Mouse (Mus musculus) liver, embryonic 16.5 days (tissue): ENCODE data around the gene Psmd9. TPM values are rescaled to one million over a fixed set of nuclear protein-coding genes. Genes with fewer than 3 reads are reported as not detected.

Experiments used
- ATAC-seq: fragments of 200-750 bp; cut with Nextera tagmentation; 2 replicates; pipeline ENCODE4 v1.8.0; 2017; ENCODE audit warnings: low read depth, mild to moderate bottlenecking, moderate number of reproducible peaks, moderate library complexity
- H3K27ac ChIP-seq: fragments of 300-500 bp; sonication (generic); 2 replicates; pipeline ENCODE4 v1.5.1; 2014; ENCODE audit warnings: mild to moderate bottlenecking, low read length
- H3K27me3 ChIP-seq: fragments of 300-500 bp; sonication (generic); 2 replicates; pipeline ENCODE4 v1.6.1; 2014; ENCODE audit warnings: low read depth, low read length, mixed read lengths; ENCODE audit not compliant: control insufficient read depth, insufficient read depth
- H3K36me3 ChIP-seq: fragments of 300-500 bp; sonication (generic); 2 replicates; pipeline ENCODE4 v1.6.1; 2014; ENCODE audit warnings: mild to moderate bottlenecking; ENCODE audit not compliant: control insufficient read depth, insufficient read depth
- H3K4me1 ChIP-seq: fragments of 300-500 bp; sonication (generic); 2 replicates; pipeline ENCODE4 v1.6.1; 2014; ENCODE audit warnings: low read depth, low read length, mixed read lengths; ENCODE audit not compliant: control insufficient read depth
- H3K4me2 ChIP-seq: fragments of 300-500 bp; sonication (generic); 2 replicates; pipeline ENCODE4 v1.6.1; 2014; ENCODE audit warnings: low read depth, low read length, mixed read lengths
- H3K4me3 ChIP-seq: fragments of 300-500 bp; sonication (generic); 2 replicates; pipeline ENCODE4 v1.5.1; 2014; ENCODE audit warnings: low read depth, mild to moderate bottlenecking, low read length
- H3K9ac ChIP-seq: fragments of 300-500 bp; sonication (generic); 2 replicates; pipeline ENCODE4 v1.6.1; 2014; ENCODE audit warnings: low read depth, low read length
- H3K9me3 ChIP-seq: fragments of 300-500 bp; sonication (generic); replicated peaks from 2 replicates; pipeline ENCODE4 v1.6.1; 2016; ENCODE audit warnings: low read length; ENCODE audit not compliant: control insufficient read depth
- WGBS: fragments of 180-500 bp; shearing (Covaris S2); extraction: QIAGEN DNeasy Blood & Tissue Kit; methylation state at CpG from one replicate; pipeline ENCODE4 v1.1.7; 2014; ENCODE audit not compliant: insufficient replicate concordance; 5-methylcytosine and 5-hydroxymethylcytosine counted together
- polyA plus RNA-seq: library from polyadenylated mRNA; unstranded; fragments of >200 nt; fragmentation: Nextera tagmentation; extraction: Ambion mirVana; gene quantifications from 2 replicates; pipeline ENCODE4 v1.2.1, GENCODE M21; 2015

Psmd9 gene
- polyA plus RNA-seq, 1 experiment from 2014 or later = 63.8 TPM

- H3K4me3 ChIP-seq = no peak overlapping the region
- peaks cover 12% of the 10 kb centered on the region for H3K36me3 ChIP-seq
- peaks cover 60% of the 10 kb centered on the region for H3K4me1 ChIP-seq
- 80% methylated on average over 9 of the region's 9 CpGs for WGBS
- H3K9me3 ChIP-seq = no peaks in the 10 kb centered on the region
- no peak for ATAC-seq
- no peak overlapping the region for H3K9ac ChIP-seq
- peaks cover 5% of the 10 kb centered on the region; the same call in 1 of the 2 replicates for H3K27me3 ChIP-seq
- no peak overlapping the region for H3K27ac ChIP-seq
- H3K4me2 ChIP-seq = no peak overlapping the region
Observed at GRCm38 (mm10) chr5:123130030-123130813, 39.0 kb upstream of the Psmd9 start.

DNA sequence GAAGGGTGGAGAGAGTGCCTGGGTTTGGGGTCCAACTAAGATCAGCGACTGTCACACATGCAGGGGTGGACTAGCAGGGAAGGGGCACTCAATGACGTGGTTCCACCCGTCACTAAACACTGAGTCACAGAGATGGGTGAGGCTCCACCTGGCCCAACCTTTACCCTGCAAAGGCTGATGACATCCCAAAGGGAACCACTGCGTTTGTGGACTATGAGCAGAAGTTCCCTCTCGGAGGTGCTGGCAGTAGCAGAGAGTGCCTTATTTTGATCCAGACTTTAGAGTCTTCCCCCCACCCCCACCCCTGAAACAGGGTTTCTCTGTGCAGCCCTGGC lies 38.4 kb upstream of the Psmd9 start:
- no peak overlapping the region for H3K4me2 ChIP-seq
- peaks cover 5% of the 10 kb centered on the region; the same call in 1 of the 2 replicates for H3K27me3 ChIP-seq
- no peak overlapping the region for H3K27ac ChIP-seq
- no peak for ATAC-seq
- H3K9me3 ChIP-seq = no peaks in the 10 kb centered on the region
- 62% methylated on average over 5 of the region's 5 CpGs for WGBS
- H3K9ac ChIP-seq = no peak overlapping the region
- H3K4me1 ChIP-seq = peaks cover 60% of the 10 kb centered on the region
- no peak overlapping the region for H3K4me3 ChIP-seq
- peaks cover 12% of the 10 kb centered on the region for H3K36me3 ChIP-seq

DNA sequence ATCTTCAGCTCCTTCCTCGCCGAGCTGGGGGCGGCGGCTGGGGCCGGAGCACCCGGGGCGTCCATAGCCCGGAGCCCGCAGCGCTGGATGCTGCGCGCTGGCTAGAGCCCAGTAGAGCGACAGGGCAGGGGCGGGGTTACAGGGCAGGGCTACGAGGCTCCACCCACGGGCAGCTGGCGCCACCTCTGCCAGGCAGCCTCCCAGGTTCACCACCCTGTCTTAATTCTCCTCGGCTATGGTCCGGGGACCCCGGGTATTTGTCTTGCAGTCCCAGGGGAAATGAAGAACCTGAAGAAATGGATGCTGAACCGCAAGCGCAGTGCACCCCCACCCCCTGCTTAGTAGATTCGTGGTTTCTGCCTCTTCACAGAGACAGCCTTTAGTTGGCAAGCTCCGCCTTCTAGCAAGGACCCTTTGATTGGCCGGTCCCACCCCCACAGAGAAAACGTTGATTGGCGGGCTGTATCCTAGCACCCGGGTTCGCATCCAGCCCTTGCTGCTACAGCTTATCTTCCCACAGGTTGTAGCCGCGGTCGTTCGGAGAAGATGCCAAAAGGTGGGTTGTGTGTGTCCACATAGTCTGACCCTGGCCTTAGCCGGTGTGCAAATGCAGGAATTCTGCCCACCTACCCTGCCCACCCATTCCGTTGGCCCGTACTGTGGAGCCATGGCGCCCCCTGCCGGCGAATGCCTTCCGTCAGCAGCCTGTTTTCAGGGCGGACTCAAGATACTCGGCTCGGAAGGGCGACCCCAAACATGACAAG lies 36.7 kb upstream of the Psmd9 start, which contains the start of gene Rhof:
Rhof (minus strand) TSS at position 385 of the 764 bp plus-strand sequence.
- Histone ChIP-seq H3K27me3 (peaks cover 5% of the 10 kb centered on the region; the same call in 1 of the 2 replicates), H3K4me1 (peaks cover 65% of the 10 kb centered on the region), H3K9ac (peak within 1 kb of the TSS; percentile 62), H3K4me3 (peak within 1 kb of the TSS; percentile 63), H3K27ac (peak within 1 kb of the TSS; percentile 82), H3K4me2 (peak within 1 kb of the TSS; percentile 75), H3K36me3 (peaks cover 12% of the 10 kb centered on the region), H3K9me3 (no peaks in the 10 kb centered on the region)
- under 1% methylated on average over 44 of the region's 44 CpGs for WGBS
- peak; percentile 76 for ATAC-seq

- 19% methylated on average over 18 of the region's 18 CpGs for WGBS
- Histone ChIP-seq H3K9me3 (no peaks in the 10 kb centered on the region), H3K27me3 (peaks cover 5% of the 10 kb centered on the region; the same call in 1 of the 2 replicates), H3K4me3 (peak overlapping the region; percentile 63), H3K4me2 (peak overlapping the region; percentile 75), H3K4me1 (peaks cover 72% of the 10 kb centered on the region), H3K9ac (peak overlapping the region; percentile 62; the same call in 1 of the 2 replicates), H3K27ac (peak overlapping the region; percentile 82), H3K36me3 (peaks cover 12% of the 10 kb centered on the region)
- ATAC-seq = no peak
Observed at GRCm38 (mm10) chr5:123133083-123133783, 36.0 kb upstream of the Psmd9 start.

DNA sequence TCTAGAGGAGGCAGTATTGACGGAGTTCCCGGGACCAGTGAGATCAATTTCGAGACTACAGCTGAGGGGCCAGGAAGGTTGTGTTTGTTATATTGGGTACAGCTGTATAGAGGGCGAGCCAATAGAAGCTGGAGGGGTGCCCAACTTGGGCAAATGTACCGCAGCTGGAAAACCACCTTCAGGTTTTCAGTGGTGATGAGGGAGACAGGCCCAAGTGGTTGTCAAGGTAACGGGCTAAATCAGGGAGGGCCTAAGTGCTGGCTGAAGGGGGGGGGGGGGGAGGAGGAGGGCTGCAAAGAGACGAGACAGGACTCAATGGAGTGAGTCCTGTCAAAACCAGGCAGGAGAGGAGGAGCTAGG lies 35.4 kb upstream of the Psmd9 start:
- Histone ChIP-seq H3K27me3 (peaks cover 5% of the 10 kb centered on the region; the same call in 1 of the 2 replicates), H3K4me1 (peaks cover 76% of the 10 kb centered on the region), H3K4me2 (no peak overlapping the region), H3K27ac (peak overlapping the region; percentile 36), H3K9me3 (no peaks in the 10 kb centered on the region), H3K36me3 (peaks cover 12% of the 10 kb centered on the region), H3K4me3 (no peak overlapping the region), H3K9ac (no peak overlapping the region)
- no peak for ATAC-seq
- WGBS = 52% methylated on average over 7 of the region's 7 CpGs

DNA sequence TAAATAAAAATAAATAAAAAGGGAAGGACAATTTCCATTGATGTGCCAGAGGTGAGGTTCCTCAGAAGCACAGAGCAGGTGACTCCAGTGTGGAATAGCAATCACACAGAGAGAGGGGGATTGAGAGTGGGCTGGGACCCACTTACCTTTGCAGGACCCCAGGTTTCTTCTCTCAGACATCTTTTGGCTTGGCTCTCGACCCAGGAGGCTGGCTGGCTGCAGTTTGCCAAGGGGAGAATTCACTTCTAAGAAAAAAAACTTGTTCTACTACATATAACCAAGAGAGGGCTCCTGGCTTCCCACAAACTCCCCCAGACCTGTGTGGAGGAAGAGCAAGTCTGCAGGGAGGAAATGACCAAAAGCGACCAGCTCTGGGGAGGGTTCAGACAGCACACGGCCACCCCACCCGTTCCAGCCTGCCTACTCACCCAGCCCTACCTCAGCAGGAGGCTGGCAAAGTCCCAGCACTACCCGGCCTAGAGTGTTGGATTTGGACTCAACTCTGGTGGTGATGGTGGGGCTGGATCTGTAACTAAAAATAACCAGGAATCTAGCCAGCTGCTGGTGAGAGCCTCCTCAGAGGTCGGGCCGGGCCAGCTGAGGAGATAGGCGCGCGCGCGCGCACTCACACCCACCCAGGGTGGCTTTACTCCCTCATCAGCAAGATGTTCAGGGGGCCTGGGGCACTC lies 34.9 kb upstream of the Psmd9 start:
- Histone ChIP-seq H3K9me3 (no peaks in the 10 kb centered on the region), H3K9ac (peak overlapping the region; percentile 10), H3K36me3 (peaks cover 12% of the 10 kb centered on the region), H3K27me3 (0 out of 2 replicates have a peak, but pooled peaks cover 5% of the 10 kb centered on the region), H3K4me2 (peak overlapping the region; percentile 98), H3K27ac (peak overlapping the region; percentile 100), H3K4me3 (peak overlapping the region; percentile 85), H3K4me1 (peaks cover 74% of the 10 kb centered on the region)
- no peak for ATAC-seq
- WGBS = 42% methylated on average over 13 of the region's 13 CpGs

DNA sequence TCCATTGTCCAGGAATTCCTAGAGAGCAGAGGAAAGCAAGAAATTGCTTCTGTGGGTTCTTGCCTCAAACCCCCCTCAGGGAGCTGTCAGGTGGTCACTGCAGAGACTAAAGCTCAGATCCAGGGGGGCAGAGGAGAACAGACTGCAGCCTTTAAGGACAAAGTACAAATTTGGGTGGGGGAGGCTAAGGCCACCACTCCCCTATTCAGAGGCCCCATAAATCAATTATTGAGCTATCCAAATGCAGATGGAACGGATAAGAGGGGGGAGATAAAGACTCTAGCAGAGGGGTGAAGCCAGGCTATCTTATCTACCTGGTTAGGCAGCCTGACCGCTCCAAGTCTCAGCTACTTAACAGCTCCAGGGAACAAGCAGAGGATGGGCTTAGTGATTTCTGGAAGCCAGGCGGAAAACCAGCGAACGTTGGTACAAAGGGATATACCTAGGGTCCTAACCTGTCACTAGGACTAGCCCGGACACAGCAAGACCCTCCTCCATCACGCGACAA lies 34.3 kb upstream of the Psmd9 start:
- no peak for ATAC-seq
- Histone ChIP-seq H3K4me2 (peak overlapping the region; percentile 98), H3K36me3 (peaks cover 12% of the 10 kb centered on the region), H3K9me3 (no peaks in the 10 kb centered on the region), H3K27ac (peak overlapping the region; percentile 100), H3K4me3 (peak overlapping the region; percentile 85), H3K27me3 (0 out of 2 replicates have a peak, but pooled peaks cover 5% of the 10 kb centered on the region), H3K4me1 (peaks cover 76% of the 10 kb centered on the region), H3K9ac (peak overlapping the region; percentile 100)
- 46% methylated on average over 8 of the region's 8 CpGs for WGBS
